Mouse (Mus musculus) small intestine, adult 2 months (tissue): ENCODE measurements around the gene Ube2g2.

Experiments
- CTCF ChIP-seq: fragments of 200-500 bp; IDR thresholded peaks from 2 replicates; pipeline ENCODE4 v1.5.1; 2012; ENCODE audit warnings: low read depth, mild to moderate bottlenecking, control low read depth, inconsistent platforms, low read length, moderate library complexity, mixed read lengths; ENCODE audit not compliant: insufficient replicate concordance, insufficient read length; ENCODE audit errors: extremely low read depth
- POLR2A ChIP-seq: fragments of 200-500 bp; IDR thresholded peaks from 2 replicates; pipeline ENCODE4 v1.6.1; 2012; ENCODE audit warnings: low read depth, mild to moderate bottlenecking, control low read depth, inconsistent platforms, low read length, moderate library complexity

DNA sequence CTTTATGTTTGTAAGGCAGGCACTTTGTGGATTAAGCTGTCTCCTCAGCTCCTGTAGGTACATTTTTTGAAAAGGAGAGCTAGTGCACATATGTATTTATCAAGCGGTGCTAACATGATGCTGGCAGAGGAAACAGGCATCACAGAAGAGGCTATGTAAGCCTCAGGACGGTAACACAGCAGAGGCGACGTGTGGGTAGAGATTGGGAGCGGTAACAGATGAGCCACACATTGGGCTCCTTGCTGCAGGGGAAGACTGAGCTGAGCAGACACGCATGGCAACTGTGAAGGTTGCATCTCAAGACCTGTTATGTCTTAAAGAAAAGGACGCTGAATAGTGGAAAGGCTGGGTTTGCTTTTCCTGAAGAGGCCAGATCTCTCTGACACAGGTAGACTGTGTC lies 60.9 kb downstream of the Ube2g2 start:
- TF ChIP-seq POLR2A (no peak), CTCF (no peak)
